Mouse (Mus musculus) heart, embryonic 16.5 days (tissue): ENCODE results near the gene Celf2. TPM values are rescaled to one million over a fixed set of nuclear protein-coding genes. Genes with fewer than 3 reads are reported as not detected.

Experiments used
- ATAC-seq: fragments of 200-750 bp; cut with Nextera tagmentation; replicated peaks from 2 replicates; pipeline ENCODE4 v1.8.0; 2017; ENCODE audit warnings: moderate number of reproducible peaks; ENCODE audit not compliant: insufficient read depth, low FRiP score; ENCODE audit errors: extremely low read depth
- H3K27ac ChIP-seq: fragments of 300-500 bp; sonication (generic); 2 replicates; pipeline ENCODE4 v1.5.1; 2014; ENCODE audit warnings: mild to moderate bottlenecking, low read length, control low read depth, moderate library complexity
- H3K27me3 ChIP-seq: fragments of 300-500 bp; sonication (generic); 2 replicates; pipeline ENCODE4 v1.6.1; 2014; ENCODE audit warnings: low read length, mixed read lengths; ENCODE audit not compliant: control insufficient read depth, insufficient read depth
- H3K36me3 ChIP-seq: fragments of 300-500 bp; sonication (generic); 2 replicates; pipeline ENCODE4 v1.6.1; 2014; ENCODE audit not compliant: control insufficient read depth, insufficient read depth
- H3K4me1 ChIP-seq: fragments of 300-500 bp; sonication (generic); 2 replicates; pipeline ENCODE4 v1.6.1; 2014; ENCODE audit warnings: low read length, mixed read lengths; ENCODE audit not compliant: control insufficient read depth, insufficient read depth
- H3K4me2 ChIP-seq: fragments of 300-500 bp; sonication (generic); 2 replicates; pipeline ENCODE4 v1.6.1; 2014; ENCODE audit warnings: low read depth, mild to moderate bottlenecking, control low read depth, low read length
- H3K4me3 ChIP-seq: fragments of 300-500 bp; sonication (generic); 2 replicates; pipeline ENCODE4 v1.5.1; 2014; ENCODE audit warnings: mild to moderate bottlenecking, control low read depth, low read length
- H3K9ac ChIP-seq: fragments of 300-500 bp; sonication (generic); 2 replicates; pipeline ENCODE4 v1.6.1; 2014; ENCODE audit warnings: low read length, control low read depth
- H3K9me3 ChIP-seq: fragments of 300-500 bp; sonication (generic); replicated peaks from 2 replicates; pipeline ENCODE4 v1.6.1; 2016; ENCODE audit warnings: low read length; ENCODE audit not compliant: control insufficient read depth
- WGBS: fragments of 180-500 bp; shearing (Covaris S2); extraction: QIAGEN DNeasy Blood & Tissue Kit; methylation state at CpG from one replicate; pipeline ENCODE4 v1.1.7; 2014; 5-methylcytosine and 5-hydroxymethylcytosine counted together
- polyA plus RNA-seq: library from polyadenylated mRNA; unstranded; fragments of >200 nt; fragmentation: Nextera tagmentation; extraction: Ambion mirVana; gene quantifications from 2 replicates; pipeline ENCODE4 v1.2.1, GENCODE M21; 2015

Celf2 gene
- polyA plus RNA-seq, 1 experiment from 2014 or later = 70.2 TPM

GRCm38 (mm10) chr2:6705929-6706739, 803.2 kb downstream of the Celf2 start:
- ATAC-seq = no peak
- H3K27ac ChIP-seq = peak overlapping the region; percentile 18; the same call in 1 of the 2 replicates
- H3K9me3 ChIP-seq = no peaks in the 10 kb centered on the region
- peaks cover 10% of the 10 kb centered on the region for H3K4me1 ChIP-seq
- no peak overlapping the region for H3K9ac ChIP-seq
- H3K4me2 ChIP-seq = no peak overlapping the region
- H3K27me3 ChIP-seq = no peaks in the 10 kb centered on the region
- no peaks in the 10 kb centered on the region for H3K36me3 ChIP-seq
- WGBS = 76% methylated on average over 11 of the region's 11 CpGs
- no peak overlapping the region for H3K4me3 ChIP-seq

- Histone ChIP-seq H3K9ac (no peak overlapping the region), H3K4me3 (no peak overlapping the region), H3K4me2 (no peak overlapping the region), H3K27me3 (no peaks in the 10 kb centered on the region), H3K36me3 (no peaks in the 10 kb centered on the region), H3K27ac (peak overlapping the region; percentile 18; the same call in 1 of the 2 replicates), H3K4me1 (peaks cover 10% of the 10 kb centered on the region), H3K9me3 (no peaks in the 10 kb centered on the region)
- ATAC-seq = no peak
- WGBS = 69% methylated on average over 7 of the region's 7 CpGs
Measured at GRCm38 (mm10) chr2:6705475-6705874, 803.9 kb downstream of the Celf2 start.

- no peak for ATAC-seq
- Histone ChIP-seq H3K9ac (no peak overlapping the region), H3K9me3 (no peaks in the 10 kb centered on the region), H3K4me1 (peaks cover 10% of the 10 kb centered on the region), H3K27ac (no peak overlapping the region), H3K4me3 (no peak overlapping the region), H3K27me3 (no peaks in the 10 kb centered on the region), H3K36me3 (no peaks in the 10 kb centered on the region), H3K4me2 (no peak overlapping the region)
- 81% methylated on average over 1 of the region's 1 CpGs for WGBS
Measured at GRCm38 (mm10) chr2:6704804-6705203, 804.6 kb downstream of the Celf2 start.

- Histone ChIP-seq H3K36me3 (no peaks in the 10 kb centered on the region), H3K27me3 (no peaks in the 10 kb centered on the region), H3K4me1 (peaks cover 10% of the 10 kb centered on the region), H3K9ac (no peak overlapping the region), H3K4me3 (no peak overlapping the region), H3K9me3 (no peaks in the 10 kb centered on the region), H3K27ac (no peak overlapping the region), H3K4me2 (no peak overlapping the region)
- ATAC-seq = no peak
- 75% methylated on average over 7 of the region's 7 CpGs for WGBS
Measured at GRCm38 (mm10) chr2:6704342-6704741, 805.0 kb downstream of the Celf2 start.

- H3K4me3 ChIP-seq = no peak overlapping the region
- no peak overlapping the region for H3K4me2 ChIP-seq
- H3K27ac ChIP-seq = no peak overlapping the region
- H3K27me3 ChIP-seq = no peaks in the 10 kb centered on the region
- H3K9me3 ChIP-seq = no peaks in the 10 kb centered on the region
- 88% methylated on average over 1 of the region's 1 CpGs for WGBS
- ATAC-seq = no peak
- no peaks in the 10 kb centered on the region for H3K36me3 ChIP-seq
- H3K4me1 ChIP-seq = peaks cover 13% of the 10 kb centered on the region
- H3K9ac ChIP-seq = no peak overlapping the region
Measured at GRCm38 (mm10) chr2:6696326-6696725, 813.0 kb downstream of the Celf2 start.

GRCm38 (mm10) chr2:6695353-6695951, 813.9 kb downstream of the Celf2 start:
- Histone ChIP-seq H3K4me2 (peak overlapping the region; percentile 23; the same call in 1 of the 2 replicates), H3K9ac (no peak overlapping the region), H3K36me3 (no peaks in the 10 kb centered on the region), H3K4me1 (peaks cover 13% of the 10 kb centered on the region), H3K9me3 (no peaks in the 10 kb centered on the region), H3K27ac (peak overlapping the region; percentile 77), H3K27me3 (no peaks in the 10 kb centered on the region), H3K4me3 (no peak overlapping the region)
- WGBS = 44% methylated on average over 4 of the region's 4 CpGs
- ATAC-seq = no peak; the same call in 1 of the 2 replicates

- Histone ChIP-seq H3K9me3 (no peaks in the 10 kb centered on the region), H3K4me3 (no peak overlapping the region), H3K27me3 (no peaks in the 10 kb centered on the region), H3K4me1 (no peaks in the 10 kb centered on the region), H3K36me3 (no peaks in the 10 kb centered on the region), H3K27ac (no peak overlapping the region), H3K9ac (no peak overlapping the region), H3K4me2 (no peak overlapping the region)
- 76% methylated on average over 2 of the region's 2 CpGs for WGBS
- no peak for ATAC-seq
Measured at GRCm38 (mm10) chr2:6689689-6690088, 819.7 kb downstream of the Celf2 start.

GRCm38 (mm10) chr2:6678231-6678630, 831.1 kb downstream of the Celf2 start:
- no peaks in the 10 kb centered on the region for H3K9me3 ChIP-seq
- H3K27me3 ChIP-seq = no peaks in the 10 kb centered on the region
- H3K4me1 ChIP-seq = no peaks in the 10 kb centered on the region
- no peak overlapping the region for H3K27ac ChIP-seq
- no peak for ATAC-seq
- H3K9ac ChIP-seq = no peak overlapping the region
- H3K36me3 ChIP-seq = no peaks in the 10 kb centered on the region
- 100% methylated on average over 1 of the region's 1 CpGs for WGBS
- no peak overlapping the region for H3K4me3 ChIP-seq
- no peak overlapping the region for H3K4me2 ChIP-seq

GRCm38 (mm10) chr2:6677457-6677856, 831.9 kb downstream of the Celf2 start:
- no peak overlapping the region for H3K9ac ChIP-seq
- H3K36me3 ChIP-seq = no peaks in the 10 kb centered on the region
- H3K27me3 ChIP-seq = no peaks in the 10 kb centered on the region
- no peak overlapping the region for H3K4me2 ChIP-seq
- ATAC-seq = no peak
- no peak overlapping the region for H3K4me3 ChIP-seq
- no peaks in the 10 kb centered on the region for H3K4me1 ChIP-seq
- no peaks in the 10 kb centered on the region for H3K9me3 ChIP-seq
- no peak overlapping the region for H3K27ac ChIP-seq
